Mouse (Mus musculus): Measurements from ENCODE around the gene Cnpy2.
A peak's percentile ranks its signal among the peaks of the same experiment; 100 is the strongest.

Gene Cnpy2

GRCm38 (mm10) chr10:128368402-128369217 lies 46.4 kb downstream of the Cnpy2 start, which contains the start of gene Coq10a:
Gene Coq10a (minus strand): TSS chr10:128368997.
- peak; percentile 99 for DNase-seq (ENCODE audit: low spot score)

GRCm38 (mm10) chr10:128369218-128369543 lies 46.9 kb downstream of the Cnpy2 start:
- DNase-seq (ENCODE audit: low spot score), result no peak

- DNase-seq (ENCODE audit: low spot score), result no peak
Observed at GRCm38 (mm10) chr10:128369599-128369998, 47.3 kb downstream of the Cnpy2 start.

- no peak for DNase-seq (ENCODE audit: low spot score)
Observed at GRCm38 (mm10) chr10:128370021-128370420, 47.8 kb downstream of the Cnpy2 start.

GRCm38 (mm10) chr10:128370601-128371000 lies 48.3 kb downstream of the Cnpy2 start:
- DNase-seq (ENCODE audit: low spot score), result no peak

- no peak for DNase-seq (ENCODE audit: low spot score)
Observed at GRCm38 (mm10) chr10:128372142-128372541, 49.9 kb downstream of the Cnpy2 start.

- DNase-seq (ENCODE audit: low spot score), result no peak
Observed at GRCm38 (mm10) chr10:128372989-128373748, 50.9 kb downstream of the Cnpy2 start.

GRCm38 (mm10) chr10:128374393-128374792 lies 52.1 kb downstream of the Cnpy2 start:
- no peak for DNase-seq (ENCODE audit: low spot score)

GRCm38 (mm10) chr10:128376099-128376454 lies 53.8 kb downstream of the Cnpy2 start:
- no peak for DNase-seq (ENCODE audit: low spot score)

GRCm38 (mm10) chr10:128376455-128377211 lies 54.4 kb downstream of the Cnpy2 start, which contains the start of gene Ankrd52:
Gene Ankrd52 (plus strand): TSS chr10:128377115.
- peak; percentile 95 for DNase-seq (ENCODE audit: low spot score)
